8 mouse cellular contexts compared by ENCODE assay signal in genomic region chr7:141193948-141194347, GRCm38 (mm10). TPM values are rescaled to one million over a fixed set of nuclear protein-coding genes. Genes with fewer than 3 reads are reported as not detected.
DNase-seq lines count a peak whose midpoint lies in the region; ATAC-seq and TF ChIP-seq lines count a peak whose summit lies in the region.

Hras (minus strand) TSS chr7:141194005.
Lrrc56 (plus strand) TSS chr7:141194157.

- TF ChIP-seq RAD21 in MEL (IDR thresholded peaks at IDR 0.05; ENCODE audit: low read depth, low read length): no peak

- TF ChIP-seq POLR2A in MEL (IDR thresholded peaks at IDR 0.05; ENCODE audit: control insufficient read depth in 1 of 2, insufficient read depth in 1 of 2, low read depth in 1 of 2, low read length in 2 of 2, poor library complexity in 1 of 2): peak; percentile 61 to 88
- TF ChIP-seq POLR2A in cerebellum, adult 2 months (IDR thresholded peaks at IDR 0.05; ENCODE audit: borderline replicate concordance, insufficient read depth, low read length): peak; percentile 97

- H3K27ac ChIP-seq in MEL (ENCODE audit: control insufficient read depth, low read depth, low read length): peak within 1 kb of the TSS; percentile 76
- peak within 1 kb of the TSS; percentile 16 for H3K27ac ChIP-seq in cerebellum, adult 2 months (ENCODE audit: insufficient read depth, low read length)
- H3K27ac ChIP-seq in lung, embryonic 16.5 days (ENCODE audit: low read length): peak within 1 kb of the TSS; percentile 88

- no peaks in the 10 kb centered on the region for H3K27me3 ChIP-seq in MEL (ENCODE audit: control insufficient read depth in 1 of 2, insufficient read depth in 2 of 2, low read length in 2 of 2)
- H3K27me3 ChIP-seq in cerebellum, adult 2 months (ENCODE audit: control insufficient read depth, insufficient read depth, low read length): no peaks in the 10 kb centered on the region
- peaks cover 4% of the 10 kb centered on the region; the same call in 1 of the 2 replicates for H3K27me3 ChIP-seq in lung, embryonic 16.5 days (ENCODE audit: control insufficient read depth, insufficient read depth, low read depth, low read length)

- under 1% methylated on average over 38 of the region's 39 CpGs for WGBS in cerebellum, adult 2 months
- WGBS in lung, embryonic 16.5 days: under 1% methylated on average over 31 of the region's 39 CpGs

- ATAC-seq in hematopoietic stem cell, adult 5-6 weeks (replicated peaks in 1 of 2; ENCODE audit: insufficient read depth in 1 of 2, low FRiP score in 2 of 2, low TSS enrichment in 1 of 2, low read depth in 1 of 2, poor library complexity in 2 of 2, severe bottlenecking in 2 of 2): peak; percentile 94 to 96
- ATAC-seq in lung, embryonic 16.5 days (ENCODE audit: low read depth): peak; percentile 97

- peaks cover 6 to 29% of the 10 kb centered on the region in 2 experiments; a peak in 3 of 4 replicates for H3K4me1 ChIP-seq in MEL (ENCODE audit: control insufficient read depth in 1 of 2, insufficient read depth in 2 of 2, low read length in 2 of 2)
- H3K4me1 ChIP-seq in cerebellum, adult 2 months (ENCODE audit: control insufficient read depth, insufficient read depth, low read length): peaks cover 14% of the 10 kb centered on the region
- peaks cover 19% of the 10 kb centered on the region for H3K4me1 ChIP-seq in lung, embryonic 16.5 days (replicated peaks; ENCODE audit: control insufficient read depth, insufficient read depth, low read length)

- TF ChIP-seq CTCF in MEL (IDR thresholded peaks at IDR 0.05 in 2 of 3, conservative IDR thresholded peaks at IDR 0.05 in 1 of 3; ENCODE audit: control insufficient read depth in 1 of 3, insufficient read depth in 1 of 3, low read depth in 2 of 3, low read length in 3 of 3, poor library complexity in 1 of 3, severe bottlenecking in 1 of 3): no peak
- no peak for TF ChIP-seq CTCF in cerebellum, adult 2 months (IDR thresholded peaks at IDR 0.05; ENCODE audit: borderline replicate concordance, insufficient read depth, low read depth, low read length)

- H3K9me3 ChIP-seq in MEL (replicated peaks; ENCODE audit: insufficient read depth, low read length): no peaks in the 10 kb centered on the region
- H3K9me3 ChIP-seq in lung, embryonic 16.5 days (ENCODE audit: control insufficient read depth, low read length): no peaks in the 10 kb centered on the region

- peak within 1 kb of the TSS; percentile 96 for H3K4me2 ChIP-seq in lung, embryonic 16.5 days (ENCODE audit: low read depth, low read length)

- H3K4me3 ChIP-seq in MEL (ENCODE audit: control insufficient read depth in 1 of 2, insufficient read depth in 1 of 2, low read depth in 2 of 2, low read length in 2 of 2): peak within 1 kb of the TSS; percentile 96
- H3K4me3 ChIP-seq in cerebellum, adult 2 months (replicated peaks; ENCODE audit: insufficient read depth, low read depth, low read length): peak within 1 kb of the TSS; percentile 73
- H3K4me3 ChIP-seq in lung, embryonic 16.5 days (ENCODE audit: low read length): peak within 1 kb of the TSS; percentile 94

- H3K79me2 ChIP-seq in MEL (ENCODE audit: control insufficient read depth, insufficient read depth, low read length, poor library complexity): peaks cover 12% of the 10 kb centered on the region

- peak within 1 kb of the TSS; percentile 97 for H3K9ac ChIP-seq in MEL (ENCODE audit: control insufficient read depth, low read depth, low read length, poor library complexity, severe bottlenecking)
- peak within 1 kb of the TSS; percentile 97 for H3K9ac ChIP-seq in lung, embryonic 16.5 days (ENCODE audit: low read length)

- no peak for TF ChIP-seq EP300 in MEL (IDR thresholded peaks at IDR 0.05; ENCODE audit: low read depth in 1 of 2, low read length in 2 of 2)

- DNase-seq in MEL (ENCODE audit: low read depth, low spot score): peak; percentile 99
- DNase-seq in cerebellum, adult 2 months: peak; percentile 98 to 99
- peak; percentile 96 for DNase-seq in forelimb bud, embryonic 11.5 days (ENCODE audit: low read depth, low spot score)
- peak; percentile 90 for DNase-seq in layer of hippocampus, adult 9-10 months (ENCODE audit: low spot score)
- peak; percentile 95 for DNase-seq in ovary, postnatal 10 days (ENCODE audit: low spot score)
- peak; percentile 97 to 98 for DNase-seq in thymus, postnatal 10 days (ENCODE audit: low spot score in 2 of 2)

- H3K36me3 ChIP-seq in MEL (ENCODE audit: control insufficient read depth in 1 of 2, insufficient read depth in 2 of 2, low read length in 2 of 2): peaks cover 2 to 18% of the 10 kb centered on the region in 2 experiments; a peak in 3 of 4 replicates
- H3K36me3 ChIP-seq in lung, embryonic 16.5 days (ENCODE audit: control insufficient read depth, insufficient read depth, low read length): peaks cover 33% of the 10 kb centered on the region

TF ChIP-seq in MEL, 35 proteins besides CTCF, POLR2A, EP300 and RAD21:
- TF ChIP-seq JUND (IDR thresholded peaks at IDR 0.05; ENCODE audit: low read depth, low read length) (no peak), NRF1 (IDR thresholded peaks at IDR 0.05; ENCODE audit: insufficient read depth, low read depth, low read length, poor library complexity, severe bottlenecking) (0 out of 2 replicates have a peak, but pooled peaks have one; percentile 12), CHD2 (IDR thresholded peaks at IDR 0.05; ENCODE audit: low read length) (peak; percentile 30; the same call in 1 of the 2 replicates), TBP (IDR thresholded peaks at IDR 0.05; ENCODE audit: low read depth, low read length) (peak; percentile 79), ZMIZ1 (IDR thresholded peaks at IDR 0.05; ENCODE audit: low read depth, low read length) (peak; percentile 90), ELF1 (IDR thresholded peaks at IDR 0.05; ENCODE audit: low read depth, low read length) (peak; percentile 86), TCF12 (IDR thresholded peaks at IDR 0.05; ENCODE audit: low read depth, low read length) (peak; percentile 70), POLR2AphosphoS5 (IDR thresholded peaks at IDR 0.05; ENCODE audit: borderline replicate concordance, low read depth, low read length) (no peak), SIN3A (IDR thresholded peaks at IDR 0.05; ENCODE audit: low read length) (peak; percentile 51; the same call in 1 of the 2 replicates), NELFE (IDR thresholded peaks at IDR 0.05; ENCODE audit: low read depth, low read length) (peak; percentile 87), POLR2AphosphoS2 (IDR thresholded peaks at IDR 0.05; ENCODE audit: low read length) (peak; percentile 79), HCFC1 (IDR thresholded peaks at IDR 0.05; ENCODE audit: low read depth, low read length) (peak; percentile 71), ZNF384 (IDR thresholded peaks at IDR 0.05; ENCODE audit: low read depth, low read length) (no peak)

RNA-seq across cellular contexts. Expression of gene Hras, which starts in this region (rescaled TPM):
- total RNA-seq in MEL (2012; rRNA removed): 137 and 183 TPM in 2 replicates
- polyA plus RNA-seq in MEL (2012; ENCODE audit: insufficient read depth in 1 of 2, insufficient read length in 2 of 2, low read depth in 1 of 2, low replicate concordance in 2 of 2, missing spikeins in 1 of 2): 100 to 1,000 TPM in 1 of 2 experiments, not detected in 1; 149 TPM
- polyA plus RNA-seq in cerebellum, adult 2 months (2012; rRNA removed): 169 and 186 TPM in 2 replicates
- total RNA-seq in hematopoietic stem cell, adult 5-6 weeks (2017): 15.0 and 19.7 TPM in 2 replicates
- polyA plus RNA-seq in lung, embryonic 16.5 days (2015; fragmentation: Nextera tagmentation; extraction: Ambion mirVana): 48.5 and 48.8 TPM in 2 replicates

RNA-seq across cellular contexts. Expression of gene Lrrc56, which starts in this region (rescaled TPM):
- total RNA-seq in MEL (2012; rRNA removed): 1.0 and 1.6 TPM in 2 replicates
- polyA plus RNA-seq in MEL (2012; ENCODE audit: insufficient read depth in 1 of 2, insufficient read length in 2 of 2, low read depth in 1 of 2, low replicate concordance in 2 of 2, missing spikeins in 1 of 2): 1 to 10 TPM in 1 of 2 experiments, not detected in 1; 5.5 TPM
- 5.6 and 6.3 TPM in 2 replicates for polyA plus RNA-seq in cerebellum, adult 2 months (2012; rRNA removed)
- 0.60 and 0.75 TPM in 2 replicates for total RNA-seq in hematopoietic stem cell, adult 5-6 weeks (2017)
- polyA plus RNA-seq in lung, embryonic 16.5 days (2015; fragmentation: Nextera tagmentation; extraction: Ambion mirVana): 8.6 and 8.9 TPM in 2 replicates

Comparison
In these comparisons a context has a peak if more than half of its experiments do, and no peak if none do; other contexts are left out.
1. Peak in every context shown above with its lines: DNase-seq, ATAC-seq, H3K4me3 ChIP-seq and H3K27ac ChIP-seq.
2. H3K27ac ChIP-seq: peak in every context shown above with its lines; median percentile 88 in lung, embryonic 16.5 days; 76 in MEL; 16 in cerebellum, adult 2 months.